Mouse (Mus musculus) C2C12 (cell line): ENCODE measurements around the gene Ak8.

Experiments used
- CEBPB ChIP-seq: IDR thresholded peaks from one replicate; pipeline ENCODE4 v1.6.1; 2011; ENCODE audit warnings: low read depth, mild to moderate bottlenecking, control low read depth, moderate library complexity
- CTCF ChIP-seq: IDR thresholded peaks from one replicate; pipeline ENCODE4 v1.5.1; 2011; ENCODE audit not compliant: control insufficient read depth, insufficient read depth, insufficient read length
- MAX ChIP-seq: IDR thresholded peaks from one replicate; pipeline ENCODE4 v1.6.1; 2011; ENCODE audit warnings: mild to moderate bottlenecking, control low read depth
- MYOD1 ChIP-seq: IDR thresholded peaks from one replicate; pipeline ENCODE4 v1.6.1; 2011; ENCODE audit warnings: low read depth; ENCODE audit not compliant: control insufficient read depth, insufficient read length
- MYOG ChIP-seq: IDR thresholded peaks from one replicate; pipeline ENCODE4 v1.6.1; 2011; ENCODE audit not compliant: control insufficient read depth, insufficient read length; ENCODE audit errors: extremely low read depth
- USF1 ChIP-seq: IDR thresholded peaks from one replicate; pipeline ENCODE4 v1.6.1; 2011; ENCODE audit warnings: low read depth, mild to moderate bottlenecking, control low read depth, moderate library complexity

GRCm38 (mm10) chr2:28746682-28747332 lies 46.8 kb downstream of the Ak8 start:
- no peak for TF ChIP-seq MAX
- no peak for TF ChIP-seq CTCF
- TF ChIP-seq MYOD1 = no peak
- TF ChIP-seq MYOG = no peak
- no peak for TF ChIP-seq USF1
- no peak for TF ChIP-seq CEBPB
